Mouse (Mus musculus) neural tube, embryonic 14.5 days (tissue): Measurements from ENCODE around the gene Pkig. TPM values are rescaled to one million over a fixed set of nuclear protein-coding genes. Genes with fewer than 3 reads are reported as not detected.

Experiments
- ATAC-seq: fragments of 200-750 bp; cut with Nextera tagmentation; 2 replicates; pipeline ENCODE4 v1.8.0; 2017; ENCODE audit warnings: low read depth, mild to moderate bottlenecking, moderate TSS enrichment, moderate library complexity
- H3K27ac ChIP-seq: fragments of 300-500 bp; sonication (generic); 2 replicates; pipeline ENCODE4 v1.5.1; 2014; ENCODE audit warnings: low read depth, mild to moderate bottlenecking, control low read depth, low read length, moderate library complexity, mixed read lengths
- H3K27me3 ChIP-seq: fragments of 300-500 bp; sonication (generic); 2 replicates; pipeline ENCODE4 v1.6.1; 2014; ENCODE audit warnings: low read length; ENCODE audit not compliant: control insufficient read depth, insufficient read depth
- H3K36me3 ChIP-seq: fragments of 300-500 bp; sonication (generic); 2 replicates; pipeline ENCODE4 v1.6.1; 2014; ENCODE audit warnings: low read length, mixed read lengths; ENCODE audit not compliant: control insufficient read depth, insufficient read depth
- H3K4me1 ChIP-seq: fragments of 300-500 bp; sonication (generic); 2 replicates; pipeline ENCODE4 v1.6.1; 2014; ENCODE audit warnings: low read length; ENCODE audit not compliant: control insufficient read depth, insufficient read depth
- H3K4me2 ChIP-seq: fragments of 300-500 bp; sonication (generic); 2 replicates; pipeline ENCODE4 v1.6.1; 2014; ENCODE audit warnings: mild to moderate bottlenecking, low read depth, low read length, control low read depth
- H3K4me3 ChIP-seq: fragments of 300-500 bp; sonication (generic); 2 replicates; pipeline ENCODE4 v1.5.1; 2014; ENCODE audit warnings: low read depth, low read length, control low read depth, mixed read lengths
- H3K9ac ChIP-seq: fragments of 300-500 bp; sonication (generic); replicated peaks from 2 replicates; pipeline ENCODE4 v1.6.1; 2014; ENCODE audit warnings: low read depth, mild to moderate bottlenecking, control low read depth, low read length, mixed read lengths
- H3K9me3 ChIP-seq: fragments of 300-500 bp; sonication (generic); 2 replicates; pipeline ENCODE4 v1.6.1; 2016; ENCODE audit warnings: low read length; ENCODE audit not compliant: control insufficient read depth
- WGBS: fragments of 180-500 bp; shearing (Covaris S2); extraction: QIAGEN DNeasy Blood & Tissue Kit; methylation state at CpG from one replicate; pipeline ENCODE4 v1.1.7; 2014; 5-methylcytosine and 5-hydroxymethylcytosine counted together
- polyA plus RNA-seq: library from polyadenylated mRNA; unstranded; fragments of >200 nt; fragmentation: Nextera tagmentation; extraction: Ambion mirVana; gene quantifications from 2 replicates; pipeline ENCODE4 v1.2.1, GENCODE M21; 2014

The Pkig gene
- polyA plus RNA-seq, result 102 and 103 TPM in 2 replicates

GRCm38 (mm10) chr2:163657975-163658886 is at the start of gene Pkig:
Pkig (plus strand) TSS chr2:163658386.
- peaks cover 11% of the 10 kb centered on the region for H3K4me1 ChIP-seq
- ATAC-seq, result peak; percentile 92
- peak within 1 kb of the TSS; percentile 77 for H3K4me3 ChIP-seq
- H3K36me3 ChIP-seq, result no peaks in the 10 kb centered on the region
- H3K9me3 ChIP-seq, result no peaks in the 10 kb centered on the region
- H3K4me2 ChIP-seq, result peak within 1 kb of the TSS; percentile 56
- WGBS, result under 1% methylated on average over 70 of the region's 71 CpGs
- no peaks in the 10 kb centered on the region for H3K27me3 ChIP-seq
- peak within 1 kb of the TSS; percentile 66 for H3K27ac ChIP-seq
- H3K9ac ChIP-seq, result peak within 1 kb of the TSS; percentile 65

- Histone ChIP-seq H3K27ac (no peak overlapping the region), H3K36me3 (peaks cover 20% of the 10 kb centered on the region), H3K27me3 (no peaks in the 10 kb centered on the region), H3K9me3 (no peaks in the 10 kb centered on the region), H3K4me3 (no peak overlapping the region), H3K4me2 (no peak overlapping the region), H3K4me1 (no peaks in the 10 kb centered on the region), H3K9ac (no peak overlapping the region)
- WGBS, result 81% methylated on average over 12 of the region's 12 CpGs
- no peak for ATAC-seq
Measured at GRCm38 (mm10) chr2:163609281-163609975, 48.8 kb upstream of the Pkig start.

DNA sequence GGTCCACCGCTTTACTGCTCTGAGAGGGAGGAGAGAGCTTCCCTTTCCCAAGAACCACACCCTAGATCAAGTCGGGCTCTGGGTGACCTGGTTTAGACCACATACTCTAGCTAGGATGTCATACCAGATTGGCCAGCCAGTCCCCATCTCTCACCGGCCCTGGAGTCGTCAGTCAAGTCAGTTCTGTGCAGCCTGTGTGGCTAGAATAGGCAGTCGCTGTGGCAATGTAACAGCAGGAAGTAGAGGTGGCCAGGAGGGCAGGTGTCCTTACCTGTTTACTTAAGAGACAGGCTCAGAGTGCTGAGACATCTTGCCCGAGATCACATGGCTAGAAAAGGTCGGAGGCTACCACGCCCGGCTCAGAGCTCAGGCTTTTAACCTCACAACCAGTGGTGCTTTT is 47.0 kb upstream of the Pkig start:
- no peaks in the 10 kb centered on the region for H3K9me3 ChIP-seq
- peaks cover 35% of the 10 kb centered on the region for H3K36me3 ChIP-seq
- H3K27me3 ChIP-seq, result no peaks in the 10 kb centered on the region
- H3K4me3 ChIP-seq, result no peak overlapping the region
- 88% methylated on average over 9 of the region's 9 CpGs for WGBS
- H3K27ac ChIP-seq, result no peak overlapping the region
- no peak for ATAC-seq
- H3K4me1 ChIP-seq, result no peaks in the 10 kb centered on the region
- no peak overlapping the region for H3K4me2 ChIP-seq
- no peak overlapping the region for H3K9ac ChIP-seq

DNA sequence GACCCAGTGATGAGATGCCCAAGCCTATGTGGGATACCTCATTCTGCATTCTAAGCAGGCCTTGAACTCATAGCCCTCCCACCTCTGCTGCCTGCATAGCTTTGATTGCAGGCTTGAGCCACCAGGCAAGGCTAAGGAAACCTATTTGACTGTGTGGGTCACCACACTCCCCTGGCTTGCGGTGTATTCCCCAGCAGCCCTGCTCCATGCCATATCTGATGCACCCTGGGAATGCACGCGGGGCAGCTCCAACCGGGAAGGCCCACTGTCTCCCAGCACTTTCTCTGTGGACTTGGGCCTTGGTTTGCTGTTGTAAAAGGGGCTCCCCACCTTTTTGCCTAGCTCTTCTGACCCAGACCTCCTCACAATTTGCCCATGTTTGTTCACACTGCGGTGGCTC is 45.0 kb upstream of the Pkig start:
- no peaks in the 10 kb centered on the region for H3K27me3 ChIP-seq
- H3K36me3 ChIP-seq, result peaks cover 31% of the 10 kb centered on the region
- H3K27ac ChIP-seq, result no peak overlapping the region
- no peak overlapping the region for H3K9ac ChIP-seq
- no peak overlapping the region for H3K4me2 ChIP-seq
- H3K4me1 ChIP-seq, result no peaks in the 10 kb centered on the region
- H3K4me3 ChIP-seq, result no peak overlapping the region
- no peaks in the 10 kb centered on the region for H3K9me3 ChIP-seq
- WGBS, result 96% methylated on average over 5 of the region's 5 CpGs
- ATAC-seq, result no peak

GRCm38 (mm10) chr2:163613990-163614389 is 44.2 kb upstream of the Pkig start:
- Histone ChIP-seq H3K36me3 (peaks cover 32% of the 10 kb centered on the region), H3K4me2 (no peak overlapping the region), H3K4me1 (no peaks in the 10 kb centered on the region), H3K9ac (no peak overlapping the region), H3K9me3 (no peaks in the 10 kb centered on the region), H3K4me3 (no peak overlapping the region), H3K27ac (no peak overlapping the region), H3K27me3 (no peaks in the 10 kb centered on the region)
- ATAC-seq, result no peak
- 93% methylated on average over 4 of the region's 4 CpGs for WGBS

- Histone ChIP-seq H3K4me3 (no peak overlapping the region), H3K4me1 (no peaks in the 10 kb centered on the region), H3K9me3 (no peaks in the 10 kb centered on the region), H3K36me3 (peaks cover 39% of the 10 kb centered on the region), H3K27ac (no peak overlapping the region), H3K4me2 (no peak overlapping the region), H3K27me3 (no peaks in the 10 kb centered on the region), H3K9ac (no peak overlapping the region)
- WGBS, result 94% methylated on average over 9 of the region's 9 CpGs
- no peak for ATAC-seq
Measured at GRCm38 (mm10) chr2:163615401-163615800, 42.8 kb upstream of the Pkig start.

GRCm38 (mm10) chr2:163615906-163616651 is 42.1 kb upstream of the Pkig start:
- Histone ChIP-seq H3K27me3 (no peaks in the 10 kb centered on the region), H3K27ac (no peak overlapping the region), H3K9ac (no peak overlapping the region), H3K4me3 (no peak overlapping the region), H3K4me1 (no peaks in the 10 kb centered on the region), H3K4me2 (no peak overlapping the region), H3K36me3 (peaks cover 44% of the 10 kb centered on the region), H3K9me3 (no peaks in the 10 kb centered on the region)
- WGBS, result 88% methylated on average over 4 of the region's 4 CpGs
- no peak for ATAC-seq

- Histone ChIP-seq H3K4me2 (no peak overlapping the region), H3K27ac (no peak overlapping the region), H3K4me1 (no peaks in the 10 kb centered on the region), H3K36me3 (peaks cover 47% of the 10 kb centered on the region), H3K27me3 (no peaks in the 10 kb centered on the region), H3K9me3 (no peaks in the 10 kb centered on the region), H3K4me3 (no peak overlapping the region), H3K9ac (no peak overlapping the region)
- no peak for ATAC-seq
- WGBS, result 80% methylated on average over 3 of the region's 3 CpGs
Measured at GRCm38 (mm10) chr2:163616652-163617227, 41.4 kb upstream of the Pkig start.
